Mouse (Mus musculus) cerebellum, adult 8-10 months (tissue): ENCODE results near the gene Gm43191.
"Not testable (repeated sequence)": the region's sequence is repeated elsewhere in the genome, so short reads cannot be mapped to it uniquely, and the experiment has no call there.

ENCODE experiments used
- DNase-seq: peaks from one replicate; pipeline ENCODE4 v3.0.0; 2022

Gene Gm43191

DNA sequence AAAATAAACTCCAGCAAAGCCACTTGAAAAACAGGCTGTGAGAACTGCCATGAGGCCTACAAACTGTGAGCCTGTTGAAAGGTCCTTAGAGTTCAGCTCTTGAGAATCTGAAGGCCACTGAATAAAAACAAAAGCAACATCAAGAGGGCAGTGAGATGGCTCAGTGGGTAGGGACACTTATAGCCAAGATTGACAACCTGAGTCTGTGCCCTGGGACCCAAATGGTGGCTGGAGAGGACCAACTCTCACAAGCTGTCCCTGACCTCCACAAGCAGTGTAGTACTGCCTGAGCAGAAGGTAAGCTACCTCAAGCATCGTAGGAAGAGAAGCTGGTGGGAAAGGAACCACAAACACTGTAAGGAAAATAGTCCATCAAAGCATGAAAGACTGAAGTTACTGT is at the start of gene Gm43191:
Gene Gm43191 (minus strand): TSS at position 101 of the 400 bp plus-strand sequence.
- no peak for DNase-seq

DNA sequence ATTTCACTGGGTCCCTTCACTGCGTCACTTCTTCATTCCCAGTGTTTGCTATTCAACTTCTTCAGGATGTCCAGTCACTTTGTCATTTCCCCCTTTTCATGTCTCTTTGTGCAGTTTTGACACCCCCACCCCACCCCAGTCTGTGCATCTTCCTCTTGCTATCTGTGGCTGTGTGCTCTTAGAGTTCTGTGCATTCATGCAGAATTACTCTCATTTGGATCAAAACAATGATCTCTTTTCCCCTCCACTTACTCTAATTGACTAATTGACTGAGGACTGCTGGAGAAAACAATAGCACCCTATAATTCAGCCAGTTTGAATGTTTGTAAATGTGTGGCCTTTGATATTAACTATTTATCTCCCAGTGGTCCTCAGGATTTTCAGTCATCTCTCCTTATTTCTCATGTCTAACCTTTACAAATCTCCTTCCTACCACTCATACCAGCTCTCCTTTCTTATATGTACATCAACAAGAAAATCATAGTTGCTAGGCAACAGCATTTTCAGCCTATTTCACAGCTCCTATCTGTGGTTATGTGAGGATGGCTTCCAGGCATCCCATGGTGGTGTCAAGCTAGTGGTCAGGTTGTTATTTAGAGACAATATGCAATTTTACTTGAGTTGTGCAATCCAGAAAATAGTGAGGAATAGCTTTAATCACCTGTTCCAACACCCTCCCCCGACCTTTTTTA is 48.6 kb upstream of the Gm43191 start:
- DNase-seq, result no peak

DNA sequence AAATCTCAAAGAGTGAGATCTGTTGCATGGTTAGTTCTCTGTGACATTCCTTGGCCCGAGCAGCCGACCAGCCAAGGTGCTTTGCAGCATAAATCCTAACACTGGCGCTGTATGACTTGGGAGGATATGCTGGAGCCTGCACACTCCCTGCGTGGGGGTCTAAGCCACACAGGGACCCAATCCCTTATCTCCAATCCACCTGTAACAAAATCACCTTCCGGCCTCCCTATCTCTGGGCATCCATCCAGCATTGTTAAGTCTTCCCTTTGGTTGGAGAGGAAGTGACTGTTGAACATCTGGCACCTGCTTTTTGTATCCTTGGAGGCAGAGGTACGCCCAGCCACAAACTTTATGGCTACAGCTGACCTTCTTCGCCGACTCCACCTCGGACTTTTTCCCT is 45.7 kb upstream of the Gm43191 start:
- no peak for DNase-seq

DNA sequence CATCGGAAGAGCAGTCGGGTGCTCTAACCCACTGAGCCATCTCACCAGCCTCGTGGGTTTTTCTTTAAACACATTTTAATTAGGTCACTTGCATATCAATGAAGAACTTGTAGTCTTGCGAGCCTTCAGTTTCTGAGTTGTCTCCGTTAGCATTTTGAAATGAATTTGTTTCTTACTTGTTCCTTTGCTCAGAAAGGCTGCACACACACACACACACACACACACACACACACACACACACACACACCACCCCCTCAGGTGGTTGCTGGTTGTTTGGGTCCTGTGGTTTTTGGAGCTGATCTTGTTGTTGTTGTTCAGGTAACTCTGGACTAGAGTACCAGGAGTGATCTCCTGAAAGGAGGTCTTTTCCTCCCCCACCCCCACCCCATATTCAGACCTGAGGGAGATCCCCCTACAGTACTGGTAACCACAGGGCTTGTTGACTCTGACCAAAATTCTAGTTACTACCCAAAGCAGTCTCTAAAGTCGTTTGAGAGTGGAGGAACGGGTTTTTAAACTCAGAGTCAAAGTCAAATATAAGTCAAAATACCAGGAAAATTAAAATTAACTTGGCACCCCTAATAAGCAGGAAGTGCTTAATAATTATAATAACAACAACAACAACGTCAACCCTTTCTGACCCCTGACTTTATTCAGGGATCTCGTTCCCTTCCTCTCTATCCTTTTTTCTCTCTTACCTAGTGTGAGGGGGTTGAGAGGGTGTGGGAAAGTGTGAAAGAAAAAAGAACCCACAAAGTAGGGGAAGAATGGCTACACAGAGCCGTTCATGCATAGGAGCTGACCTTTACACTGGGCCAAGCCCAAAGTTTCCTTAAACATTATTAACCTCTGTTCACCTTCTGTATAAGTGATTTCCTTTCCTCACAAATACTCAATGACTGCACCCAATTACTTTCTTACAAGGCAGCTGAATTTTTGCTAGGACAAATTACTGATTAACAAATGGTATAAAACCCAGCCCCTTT is 42.7 kb upstream of the Gm43191 start:
- DNase-seq, result no peak

DNA sequence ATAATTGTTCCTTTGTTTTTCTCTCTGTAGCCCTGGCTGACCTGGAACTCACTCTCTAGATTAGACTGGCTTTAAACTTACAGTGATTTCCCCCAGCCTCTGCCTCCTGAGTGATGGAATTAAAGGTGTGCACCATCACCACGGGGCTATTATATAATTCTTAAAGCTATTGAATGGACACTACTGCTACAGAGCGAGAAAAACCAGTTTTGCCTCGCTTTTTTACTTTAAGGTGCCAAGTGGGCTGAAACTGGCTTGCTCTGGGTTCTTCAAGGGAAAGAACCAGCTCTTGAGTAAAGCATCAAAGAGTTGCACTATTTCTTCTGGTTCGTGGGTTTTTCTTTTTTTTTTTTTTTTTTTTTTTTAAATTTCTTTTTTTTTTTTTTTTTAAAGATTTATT is 41.9 kb upstream of the Gm43191 start:
- no peak for DNase-seq

DNA sequence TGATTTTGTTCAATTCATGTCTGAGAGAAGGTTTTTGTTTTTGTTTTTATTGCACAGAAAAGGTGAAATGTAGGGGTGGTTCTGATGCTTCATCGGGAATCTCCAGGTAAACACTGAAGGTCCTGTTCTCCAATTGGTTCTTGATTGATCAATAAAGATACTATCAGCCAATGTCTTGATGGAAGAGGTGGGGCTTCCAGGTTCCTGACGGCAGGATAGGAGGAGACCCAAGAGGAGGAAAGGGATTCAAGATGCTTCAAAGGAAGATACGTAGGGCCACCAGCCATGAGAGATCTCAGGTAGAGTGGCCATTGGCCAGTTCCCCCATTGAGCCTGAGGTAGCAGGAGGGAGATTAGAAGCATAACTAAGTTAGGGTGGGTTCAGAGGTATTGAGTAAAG is 37.9 kb upstream of the Gm43191 start:
- DNase-seq, result no peak

DNA sequence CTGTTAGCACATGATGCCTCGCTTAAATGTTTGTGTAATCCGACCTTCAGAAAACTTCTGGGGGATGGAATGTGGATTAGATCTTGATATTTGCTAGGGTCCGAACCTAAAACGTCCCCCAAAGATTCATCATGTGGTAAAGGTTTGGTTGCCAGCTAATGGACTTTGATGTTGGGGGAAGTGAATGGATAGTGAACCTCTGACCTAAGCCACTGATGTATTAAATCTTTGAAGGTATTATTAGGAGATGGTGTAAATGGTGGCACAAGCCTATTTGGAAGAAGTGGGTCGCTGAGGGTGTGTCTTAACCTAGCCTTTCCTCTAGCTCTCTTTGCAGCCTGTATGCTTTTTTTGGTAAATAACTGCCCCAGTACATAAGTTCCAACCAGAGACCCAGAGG is 32.0 kb upstream of the Gm43191 start:
- no peak for DNase-seq

DNA sequence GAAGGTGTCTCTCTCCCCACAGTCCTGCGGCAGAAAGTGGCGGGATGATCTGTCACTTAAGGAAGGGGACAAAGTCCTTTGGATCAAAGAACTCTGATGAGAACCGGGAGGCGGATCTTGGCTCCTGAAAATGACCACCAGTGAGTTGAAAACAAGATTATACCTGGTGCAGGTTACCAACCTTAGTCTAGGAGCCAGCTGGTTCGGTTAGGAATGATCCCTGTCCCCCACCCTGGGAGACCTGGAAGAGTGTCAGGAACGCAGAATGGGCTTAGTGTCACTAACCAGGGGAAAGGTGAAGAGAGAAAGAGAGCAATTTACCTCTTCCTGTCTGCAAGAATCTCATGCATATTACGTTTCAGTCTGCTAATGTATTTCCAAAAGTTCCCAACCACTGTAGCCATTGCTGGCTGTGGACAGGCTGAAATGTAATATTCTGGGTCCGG is 31.4 kb upstream of the Gm43191 start, which contains the start of gene Slc35a3:
Gene Slc35a3 (minus strand): TSS at position 396 of the 446 bp plus-strand sequence.
- no peak for DNase-seq

DNA sequence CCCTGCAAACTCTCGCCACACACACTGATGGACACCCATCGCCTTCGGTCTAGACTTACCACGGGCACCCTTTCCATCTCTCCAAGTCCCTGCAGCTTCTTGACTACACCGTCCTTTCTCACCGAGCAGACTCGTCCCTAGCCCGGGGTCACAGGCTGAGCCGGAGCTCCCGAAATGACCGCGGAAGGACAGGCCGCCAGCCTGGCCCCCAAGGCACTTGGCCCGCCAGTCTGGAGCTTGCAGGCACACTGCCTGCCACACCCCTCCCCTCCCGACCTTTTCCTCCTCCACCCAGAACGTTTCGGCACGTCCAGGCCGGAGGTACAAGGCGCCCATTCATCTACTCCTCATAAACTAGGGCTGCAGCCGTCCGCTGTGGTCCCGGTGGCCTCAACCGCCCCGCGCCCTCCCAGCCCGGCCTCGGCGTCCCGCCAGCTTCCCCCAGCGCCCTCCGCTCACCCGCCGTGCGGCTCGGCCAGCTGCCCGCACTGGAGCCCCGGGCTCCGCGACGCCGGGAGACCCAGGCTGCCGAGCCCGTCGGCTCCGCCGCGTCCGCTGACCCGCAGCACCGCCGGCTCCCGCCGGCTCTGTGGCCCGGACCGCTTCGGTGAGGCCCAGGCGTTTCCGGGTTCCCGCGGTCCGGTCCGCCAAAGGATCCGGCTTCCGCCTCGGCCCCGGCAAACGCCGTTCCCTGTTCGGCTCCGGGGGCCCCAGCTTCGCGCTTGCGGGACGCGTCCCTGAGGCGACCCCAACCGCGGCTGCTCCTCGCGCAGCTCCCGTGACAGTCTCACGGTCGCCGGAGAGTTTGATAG is 30.8 kb upstream of the Gm43191 start:
- peak; percentile 84 for DNase-seq

DNA sequence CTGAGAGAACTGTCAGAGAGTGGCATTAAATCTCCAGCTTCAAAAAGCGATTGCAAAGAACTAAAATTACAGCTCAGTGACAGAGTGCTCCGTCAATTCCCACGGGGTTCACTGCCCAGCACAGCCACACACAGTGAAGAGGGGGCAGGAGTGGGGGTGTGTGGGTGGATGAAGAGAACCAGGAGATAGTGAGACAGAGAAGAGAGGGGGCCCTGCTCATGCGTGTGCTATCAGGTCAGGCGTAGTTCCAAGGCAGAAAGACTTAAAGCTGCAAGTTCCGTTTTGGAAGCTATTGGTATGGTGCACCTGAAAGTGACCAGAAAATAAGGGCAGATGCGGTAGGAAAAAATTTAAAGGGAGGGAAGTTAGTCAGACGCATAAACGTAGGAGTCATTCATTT is 29.9 kb upstream of the Gm43191 start:
- no peak for DNase-seq

DNA sequence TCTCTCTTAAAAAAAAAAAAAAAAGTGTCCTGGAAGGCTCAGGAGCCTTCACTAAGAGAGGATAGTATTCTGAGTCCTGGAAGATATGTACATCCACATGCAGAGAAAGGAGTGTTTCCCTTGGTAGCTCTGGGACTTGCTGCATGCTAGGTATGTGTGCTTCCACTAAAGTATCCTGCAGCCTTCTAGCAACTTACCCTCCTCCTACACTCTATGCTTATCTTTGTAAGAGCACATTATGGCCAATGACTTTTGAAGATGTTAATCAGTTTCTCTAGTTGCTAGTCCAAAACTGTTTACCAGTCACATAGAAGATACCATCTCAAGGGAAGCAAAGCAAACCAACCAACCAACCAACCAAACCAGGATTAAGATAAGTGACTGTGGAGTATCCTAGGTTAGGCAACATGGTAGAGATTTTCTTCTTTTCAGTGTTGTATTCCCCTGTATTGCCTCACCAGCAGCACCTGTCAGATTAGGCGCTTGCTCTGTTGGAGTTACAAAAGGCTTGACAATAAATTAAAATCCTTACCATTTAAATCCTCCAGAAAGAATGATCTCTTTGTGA is 24.7 kb upstream of the Gm43191 start:
- DNase-seq, result no peak

DNA sequence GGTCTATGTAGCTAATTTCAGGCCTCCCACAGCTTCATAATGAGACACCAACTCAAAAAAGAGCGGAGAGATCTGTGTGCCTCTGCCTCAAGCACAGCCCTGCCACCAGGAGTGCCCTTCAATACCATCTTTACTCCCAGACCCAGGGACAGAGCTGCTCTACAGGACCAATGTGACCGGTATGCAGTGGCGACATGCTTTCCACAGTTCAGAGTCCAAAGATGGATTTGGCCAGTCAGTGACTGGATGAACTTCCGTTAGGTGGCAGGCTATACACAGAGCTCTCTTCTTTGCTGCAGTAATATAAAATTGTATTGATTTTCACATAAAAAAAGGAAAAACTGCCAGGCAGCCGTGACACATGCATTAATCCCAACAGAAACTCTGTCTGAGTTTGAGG is 22.8 kb upstream of the Gm43191 start:
- no peak for DNase-seq

DNA sequence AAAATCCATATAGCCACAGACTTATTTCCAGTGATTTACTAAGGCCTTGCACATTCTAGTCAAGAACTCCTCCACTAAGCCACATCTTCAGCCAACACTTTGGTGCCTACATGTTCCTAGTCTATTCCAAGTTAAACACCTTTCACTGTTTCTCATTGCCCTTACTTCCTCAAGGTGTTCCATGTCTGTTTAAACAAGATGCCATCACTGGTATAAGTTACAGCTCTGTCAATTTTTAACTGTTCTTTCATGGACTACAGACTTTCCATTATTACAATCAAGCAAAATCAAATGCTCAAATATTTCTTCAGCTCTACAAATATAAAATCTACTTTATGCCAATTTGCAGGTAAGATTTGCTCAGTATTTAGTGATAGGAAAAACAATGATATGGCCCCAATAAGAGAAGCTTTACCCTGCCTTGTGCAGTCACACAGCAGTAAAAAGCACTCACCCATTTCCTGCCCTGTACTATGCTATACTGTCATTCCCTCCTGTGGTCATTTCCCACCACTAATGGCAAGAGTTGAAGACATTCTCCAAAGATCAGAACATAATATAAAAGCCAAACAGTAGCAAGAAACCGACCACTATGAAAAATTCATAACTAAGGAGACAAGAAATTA is 21.7 kb upstream of the Gm43191 start:
- DNase-seq, result no peak

DNA sequence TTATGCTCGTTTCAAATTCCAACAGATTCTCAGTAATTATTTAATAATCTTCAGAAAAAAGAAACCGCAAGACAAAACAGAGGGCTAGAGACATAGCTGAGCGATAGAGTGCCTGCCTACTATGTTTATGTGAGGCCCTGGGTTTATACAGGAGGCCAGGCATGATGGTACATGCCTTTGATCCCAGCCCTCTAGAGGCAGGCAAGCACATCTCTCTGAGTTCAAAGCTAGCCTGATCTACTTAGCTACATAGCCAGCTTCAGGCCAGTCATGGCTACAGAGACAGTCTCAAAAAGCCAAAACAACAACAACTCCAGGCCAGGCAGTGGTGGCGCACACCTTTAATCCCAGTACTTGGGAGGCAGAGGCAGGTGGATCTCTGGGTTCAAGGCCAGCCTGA is 20.5 kb upstream of the Gm43191 start:
- no peak for DNase-seq

DNA sequence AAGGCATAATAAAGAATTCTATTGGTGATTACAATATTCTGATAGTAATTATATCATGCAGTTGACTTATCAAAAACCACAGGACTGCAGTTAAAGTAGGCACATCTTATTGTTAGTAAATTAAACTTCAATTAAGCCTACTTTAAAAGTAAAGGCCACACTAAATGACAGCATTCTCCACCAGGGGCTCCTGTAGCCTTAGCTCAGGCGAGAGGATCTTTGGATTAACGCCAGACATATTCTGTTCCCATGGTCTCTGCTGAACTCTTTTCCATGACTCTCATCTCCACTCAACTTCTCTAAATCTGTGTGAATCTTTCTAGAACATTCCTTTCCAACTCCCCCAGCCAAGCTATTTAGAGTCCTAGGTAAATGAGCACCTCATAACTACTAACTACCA is 17.7 kb upstream of the Gm43191 start:
- no peak for DNase-seq

DNA sequence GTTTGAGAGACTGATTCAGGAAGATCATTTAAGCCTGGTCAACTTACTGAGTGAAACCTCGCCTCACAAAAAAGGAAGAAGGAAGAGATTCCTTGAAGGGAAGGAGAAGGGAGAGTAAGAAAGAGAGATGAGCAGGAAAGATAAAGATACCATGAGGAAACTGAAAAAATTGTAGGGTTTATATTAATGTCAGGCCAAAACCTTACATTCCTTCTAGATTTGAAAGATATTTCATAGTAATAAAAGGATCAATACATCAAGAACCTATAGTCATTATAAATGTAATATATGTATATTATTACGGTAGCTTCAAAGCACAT is 14.6 kb upstream of the Gm43191 start:
- no peak for DNase-seq

DNA sequence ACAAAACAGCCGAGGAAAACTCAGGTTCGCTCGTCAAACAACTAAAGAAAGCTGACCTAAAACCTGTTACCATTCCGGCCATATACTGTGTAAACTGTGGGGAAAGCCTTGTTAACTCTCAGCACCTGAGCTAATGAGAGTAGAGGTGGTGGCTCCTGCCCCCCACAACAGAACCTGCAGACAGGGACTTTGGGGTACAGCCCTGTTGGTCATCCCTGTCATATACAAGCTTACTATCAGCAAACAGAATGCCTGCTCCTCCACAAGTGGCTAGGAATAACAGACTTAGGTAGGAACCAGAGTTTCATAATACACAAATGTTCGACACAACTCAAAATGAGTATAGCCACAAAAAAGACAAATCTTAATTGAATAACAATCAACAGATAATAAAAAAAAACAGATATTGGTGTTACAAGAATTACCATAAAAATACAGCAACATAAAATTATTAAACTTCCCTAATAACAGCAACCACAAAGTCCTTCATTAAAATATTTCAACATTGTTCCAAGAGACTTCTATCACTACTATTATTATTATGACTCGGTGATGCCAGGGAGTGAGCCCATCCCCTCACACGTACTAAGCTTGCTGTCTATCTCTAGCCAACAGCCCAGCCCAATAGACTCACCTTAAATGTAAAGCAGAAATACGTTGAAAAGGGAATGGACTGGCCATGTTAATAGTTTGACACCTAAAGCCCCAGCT is 14.1 kb upstream of the Gm43191 start:
- DNase-seq, result no peak

DNA sequence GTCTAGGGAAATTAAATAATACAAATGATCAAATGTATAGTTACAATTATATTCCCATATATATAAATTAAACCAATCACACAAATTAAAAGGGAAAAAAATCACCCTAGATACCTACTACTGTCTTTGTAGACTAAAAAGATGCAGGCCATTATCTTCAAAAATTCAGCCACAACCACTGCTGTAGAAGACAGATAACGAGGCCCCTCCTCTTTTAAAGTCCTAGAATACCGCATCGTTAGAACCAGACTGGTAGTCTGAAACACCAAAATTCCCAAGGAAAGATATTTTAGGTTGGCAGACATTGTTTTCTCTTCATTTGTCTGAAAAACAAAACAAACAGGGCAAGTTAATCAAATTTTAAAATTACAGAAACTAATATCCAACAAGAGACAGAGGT is 13.3 kb upstream of the Gm43191 start:
- DNase-seq, result no peak

DNA sequence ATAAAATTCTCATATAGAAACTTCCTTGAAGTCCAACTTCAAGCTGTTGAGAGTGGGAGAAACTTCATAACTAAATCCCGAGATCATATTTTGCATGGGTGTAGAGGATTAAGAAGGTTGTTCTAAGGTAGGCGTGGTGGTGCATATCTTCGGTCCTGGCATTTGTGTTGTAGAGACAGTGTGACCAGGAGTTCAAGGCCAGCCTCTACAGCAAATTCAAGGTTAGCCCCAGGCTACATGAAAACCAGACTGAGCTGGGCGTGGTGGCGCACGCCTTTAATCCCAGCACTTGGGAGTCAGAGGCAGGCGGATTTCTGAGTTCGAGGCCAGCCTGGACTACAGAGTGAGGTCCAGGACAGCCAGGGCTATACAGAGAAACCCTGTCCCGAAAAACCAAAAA is 16.8 kb downstream of the Gm43191 start:
- DNase-seq, result not testable (repeated sequence)

DNA sequence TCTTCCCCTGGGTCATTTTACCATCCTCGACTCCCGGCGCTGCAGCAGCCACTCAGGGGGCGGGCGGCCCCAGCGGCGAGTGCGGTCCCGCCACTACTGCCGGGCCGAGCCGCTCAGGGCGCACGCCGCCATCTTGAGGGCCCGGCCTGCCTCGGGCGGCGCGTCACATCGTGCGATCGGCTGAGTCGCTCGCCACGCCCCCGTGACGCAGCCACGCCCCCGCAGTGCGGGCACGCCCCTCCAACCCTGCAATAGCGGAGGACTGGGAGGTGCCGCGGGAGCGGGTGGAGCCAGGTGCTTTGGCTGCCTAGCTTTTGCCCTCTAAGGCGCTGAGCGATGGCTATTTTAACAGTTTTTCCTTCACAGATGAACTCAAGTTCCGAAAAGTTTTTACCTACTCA is 18.6 kb downstream of the Gm43191 start, which contains the start of gene Mfsd14a:
Gene Mfsd14a (minus strand): TSS at position 215 of the 401 bp plus-strand sequence.
- DNase-seq, result peak; percentile 99

DNA sequence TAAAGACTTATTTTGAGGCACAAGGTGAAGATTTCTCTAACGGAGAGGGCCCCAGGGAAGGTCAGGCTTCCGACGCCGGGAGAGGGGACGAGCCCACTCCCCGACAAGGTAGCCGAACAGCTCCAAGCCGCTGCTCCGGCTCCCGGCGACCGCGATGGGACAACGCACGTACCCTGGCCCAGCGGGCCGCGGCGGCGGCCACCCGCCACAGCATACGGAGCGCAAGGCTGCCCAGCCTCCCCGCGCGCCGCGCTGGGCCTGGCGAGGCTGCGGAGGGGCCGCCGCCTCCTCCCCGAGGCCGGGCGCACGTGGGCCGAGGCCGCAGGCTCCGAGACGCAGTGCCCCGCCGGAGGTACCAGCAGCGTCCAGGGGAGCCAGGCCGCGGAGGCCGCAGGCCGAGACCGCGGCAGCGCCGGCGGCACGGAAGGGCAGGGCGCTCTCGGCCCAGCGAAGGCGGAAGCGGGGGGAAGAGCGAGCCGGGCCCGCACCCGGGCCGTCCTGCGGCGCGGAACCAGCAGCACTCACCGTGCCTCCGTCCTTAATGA is 19.1 kb downstream of the Gm43191 start:
- DNase-seq, result peak; percentile 44
